Mouse (Mus musculus): Measurements from ENCODE around the gene S100a11. TPM values are rescaled to one million over a fixed set of nuclear protein-coding genes. Genes with fewer than 3 reads are reported as not detected.
"Not testable (repeated sequence)": the region's sequence is repeated elsewhere in the genome, so short reads cannot be mapped to it uniquely, and the experiment has no call there.

Gene S100a11
- polyA plus RNA-seq, 1 experiment: 1,972 TPM

DNA sequence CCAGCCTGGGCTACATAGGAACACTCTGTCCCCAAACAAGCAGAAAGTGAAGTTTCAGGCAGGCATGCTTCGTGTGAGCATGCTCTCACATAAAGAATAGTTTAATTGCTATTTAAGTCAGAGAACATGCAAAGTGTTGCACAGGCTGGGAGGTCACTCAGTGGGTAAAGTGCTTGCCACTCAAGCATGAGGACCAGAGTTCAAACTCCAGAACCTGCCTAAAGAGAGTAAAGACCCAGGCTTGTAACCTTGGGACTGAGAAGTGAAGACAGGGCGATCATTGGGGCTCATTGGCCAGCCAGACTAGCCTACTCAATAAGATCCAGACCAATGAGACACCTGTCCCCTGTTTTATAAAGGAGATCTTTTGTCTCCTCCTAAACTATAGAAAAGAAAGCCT lies 31.7 kb upstream of the S100a11 start:
- Histone ChIP-seq H3ac (ENCODE audit: control insufficient read depth, insufficient read length) (no peak overlapping the region), H3K27me3 (ENCODE audit: control insufficient read depth, insufficient read depth, insufficient read length) (no peaks in the 10 kb centered on the region)
- TF ChIP-seq MYOD1 (IDR thresholded peaks at IDR 0.05; ENCODE audit: control insufficient read depth in 1 of 3, insufficient read length in 2 of 3, low read depth in 2 of 3) (no peak), TCF3 (IDR thresholded peaks at IDR 0.05; ENCODE audit: insufficient read length, low read depth) (no peak)

DNA sequence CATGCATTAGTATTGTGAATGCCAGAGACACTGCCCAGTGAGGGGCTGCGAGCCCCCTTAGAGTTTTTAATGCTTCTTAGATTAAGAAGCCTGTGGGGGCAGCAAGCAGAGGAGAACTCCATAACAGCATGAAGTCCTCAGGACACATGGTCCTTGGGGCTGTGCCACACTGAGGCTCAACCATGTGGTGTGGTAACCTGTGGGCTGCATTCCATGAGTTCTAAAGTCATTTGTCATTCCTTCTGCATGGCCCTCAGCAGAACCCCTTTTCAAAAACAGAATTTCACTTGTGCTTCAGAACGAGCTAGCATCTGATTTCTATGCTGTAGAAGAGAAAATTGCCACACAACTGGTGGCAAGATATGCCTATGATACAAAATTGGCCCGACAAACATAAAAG lies 28.1 kb upstream of the S100a11 start:
- Histone ChIP-seq H3K4me3 (no peak overlapping the region), H3K79me2 (ENCODE audit: control insufficient read depth, insufficient read depth) (no peaks in the 10 kb centered on the region), H3ac (ENCODE audit: control insufficient read depth, insufficient read length) (no peak overlapping the region), H3K36me3 (ENCODE audit: control insufficient read depth, insufficient read depth) (no peaks in the 10 kb centered on the region), H3K27me3 (ENCODE audit: control insufficient read depth, insufficient read depth, insufficient read length) (no peaks in the 10 kb centered on the region), H3K4me2 (ENCODE audit: low read depth) (no peak overlapping the region)
- TF ChIP-seq TCF12 (IDR thresholded peaks at IDR 0.05; ENCODE audit: insufficient read depth, poor library complexity, severe bottlenecking) (no peak), TCF3 (IDR thresholded peaks at IDR 0.05; ENCODE audit: insufficient read length, low read depth) (no peak), POLR2A (IDR thresholded peaks at IDR 0.05; ENCODE audit: insufficient read length, low read depth) (no peak), MYOD1 (IDR thresholded peaks at IDR 0.05; ENCODE audit: control insufficient read depth in 1 of 3, insufficient read length in 2 of 3, low read depth in 2 of 3) (no peak), POLR2AphosphoS2 (IDR thresholded peaks at IDR 0.05; ENCODE audit: insufficient read length, low read depth) (no peak)

More for the DNA sequence above, 31.7 kb upstream of the S100a11 start:
- H3K79me2 ChIP-seq (ENCODE audit: control insufficient read depth, insufficient read depth): no peaks in the 10 kb centered on the region
- H3K4me2 ChIP-seq (ENCODE audit: low read depth): no peak overlapping the region
- H3K36me3 ChIP-seq (ENCODE audit: control insufficient read depth, insufficient read depth): no peaks in the 10 kb centered on the region
- no peak overlapping the region for H3K4me3 ChIP-seq

DNA sequence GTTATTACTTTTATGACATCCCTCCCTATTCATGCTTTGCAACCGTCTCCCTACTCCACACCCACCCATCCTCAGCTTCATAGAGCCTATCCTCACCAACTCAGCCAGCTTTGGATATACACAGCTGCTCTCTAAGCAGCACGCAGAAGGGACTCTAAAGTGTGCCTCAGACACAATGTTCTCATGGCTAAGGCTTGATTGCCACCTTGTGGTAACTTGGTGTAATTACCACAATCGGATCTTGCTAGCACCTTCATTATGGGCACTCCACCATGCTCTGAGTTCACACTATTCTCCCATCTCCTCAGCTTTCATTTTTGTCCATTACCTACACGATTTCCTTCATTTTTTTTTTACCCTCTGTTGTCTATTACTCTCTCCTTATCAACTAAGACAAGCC lies 26.3 kb upstream of the S100a11 start:
- Histone ChIP-seq H3K4me2 (ENCODE audit: low read depth) (no peak overlapping the region), H3K27me3 (ENCODE audit: control insufficient read depth, insufficient read depth, insufficient read length) (no peaks in the 10 kb centered on the region), H3K79me2 (ENCODE audit: control insufficient read depth, insufficient read depth) (no peaks in the 10 kb centered on the region), H3K4me3 (no peak overlapping the region), H3ac (ENCODE audit: control insufficient read depth, insufficient read length) (no peak overlapping the region), H3K36me3 (ENCODE audit: control insufficient read depth, insufficient read depth) (no peaks in the 10 kb centered on the region)
- TF ChIP-seq SRF (IDR thresholded peaks at IDR 0.05; ENCODE audit: control insufficient read depth, insufficient read length, low read depth) (no peak), CEBPB (IDR thresholded peaks at IDR 0.05; ENCODE audit: insufficient read depth, poor library complexity, severe bottlenecking) (no peak), E2F4 (IDR thresholded peaks at IDR 0.05; ENCODE audit: insufficient read depth) (no peak)

DNA sequence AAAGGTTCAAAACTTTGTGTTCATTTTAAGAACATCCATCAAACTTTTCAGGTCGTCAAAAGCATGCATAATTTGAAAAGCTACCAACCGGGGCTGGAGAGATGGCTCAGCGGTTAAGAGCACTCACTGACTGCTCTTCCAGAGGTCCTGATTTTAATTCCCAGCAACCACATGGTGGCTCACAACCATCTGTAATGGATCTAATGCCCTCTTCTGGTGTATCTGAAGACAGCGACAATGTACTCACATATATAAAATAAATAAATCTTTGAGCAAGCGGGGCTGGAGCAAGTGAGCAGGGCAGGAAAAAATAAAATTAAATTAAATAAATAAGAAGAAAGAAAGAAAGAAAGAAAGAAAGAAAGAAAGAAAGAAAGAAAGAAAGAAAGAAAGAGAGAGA lies 25.5 kb upstream of the S100a11 start:
- H3ac ChIP-seq (ENCODE audit: control insufficient read depth, insufficient read length); H3K79me2 ChIP-seq (ENCODE audit: control insufficient read depth, insufficient read depth); H3K4me3 ChIP-seq; H3K4me2 ChIP-seq (ENCODE audit: low read depth); H3K27me3 ChIP-seq (ENCODE audit: control insufficient read depth, insufficient read depth, insufficient read length); H3K36me3 ChIP-seq (ENCODE audit: control insufficient read depth, insufficient read depth): not testable (repeated sequence)

DNA sequence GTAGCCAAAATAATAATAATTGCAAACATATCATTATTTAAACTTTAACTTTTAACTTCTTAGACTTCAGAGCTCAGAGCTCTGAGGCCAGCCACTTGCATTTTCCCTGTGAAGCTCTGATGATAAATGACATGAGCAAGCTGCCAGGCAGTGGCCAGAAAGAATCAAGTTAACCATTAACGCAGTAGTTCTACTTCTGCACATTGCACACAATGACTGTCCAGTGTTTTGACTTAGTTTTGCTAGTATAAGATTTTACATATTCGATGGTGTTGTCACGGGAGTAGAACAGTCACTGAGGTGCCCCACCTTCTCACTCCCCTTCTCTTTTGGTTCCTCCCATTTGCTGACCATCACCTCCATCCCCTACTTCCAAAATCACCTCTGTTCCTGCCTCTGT lies 23.2 kb upstream of the S100a11 start:
- Histone ChIP-seq H3K27me3 (ENCODE audit: control insufficient read depth, insufficient read depth, insufficient read length) (no peaks in the 10 kb centered on the region), H3K36me3 (ENCODE audit: control insufficient read depth, insufficient read depth) (no peaks in the 10 kb centered on the region), H3K4me2 (ENCODE audit: low read depth) (no peak overlapping the region), H3K79me2 (ENCODE audit: control insufficient read depth, insufficient read depth) (no peaks in the 10 kb centered on the region), H3ac (ENCODE audit: control insufficient read depth, insufficient read length) (no peak overlapping the region), H3K4me3 (no peak overlapping the region)
- TF ChIP-seq TCF12 (IDR thresholded peaks at IDR 0.05; ENCODE audit: insufficient read depth, poor library complexity, severe bottlenecking) (no peak), MYOD1 (IDR thresholded peaks at IDR 0.05; ENCODE audit: control insufficient read depth in 1 of 3, insufficient read length in 2 of 3, low read depth in 2 of 3) (no peak), TCF3 (IDR thresholded peaks at IDR 0.05; ENCODE audit: insufficient read length, low read depth) (no peak), SRF (IDR thresholded peaks at IDR 0.05; ENCODE audit: control insufficient read depth, insufficient read length, low read depth) (no peak), MYOG (IDR thresholded peaks at IDR 0.05; ENCODE audit: control insufficient read depth in 1 of 3, insufficient read depth in 1 of 3, insufficient read length in 2 of 3, low read depth in 2 of 3) (no peak), POLR2AphosphoS2 (IDR thresholded peaks at IDR 0.05; ENCODE audit: insufficient read length, low read depth) (no peak), E2F4 (IDR thresholded peaks at IDR 0.05; ENCODE audit: insufficient read depth) (no peak), CEBPB (IDR thresholded peaks at IDR 0.05; ENCODE audit: insufficient read depth, poor library complexity, severe bottlenecking) (no peak), USF1 (IDR thresholded peaks at IDR 0.05; ENCODE audit: low read depth) (no peak), MAX (IDR thresholded peaks at IDR 0.05; ENCODE audit: low read depth) (no peak)

DNA sequence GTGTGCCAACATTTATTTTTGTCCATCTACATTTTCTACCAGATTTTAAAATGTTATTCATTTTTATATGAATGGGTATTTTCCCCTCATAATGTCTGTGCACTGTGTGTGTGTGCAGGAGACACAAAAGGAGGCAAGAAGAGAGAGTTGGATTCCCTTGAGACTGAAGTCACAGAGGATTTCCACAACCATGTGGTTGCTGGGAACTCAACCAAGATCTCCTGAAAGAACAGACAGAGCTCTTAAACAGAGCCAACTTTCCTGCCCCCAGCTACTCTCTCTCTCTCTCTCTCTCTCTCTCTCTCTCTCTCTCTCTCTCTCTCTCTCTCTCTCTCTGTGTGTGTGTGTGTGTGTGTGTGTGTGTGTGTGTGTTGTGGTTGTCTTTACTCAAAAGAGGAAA lies 21.2 kb upstream of the S100a11 start:
- no peak overlapping the region for H3K4me2 ChIP-seq (ENCODE audit: low read depth)
- no peaks in the 10 kb centered on the region for H3K27me3 ChIP-seq (ENCODE audit: control insufficient read depth, insufficient read depth, insufficient read length)
- H3K36me3 ChIP-seq (ENCODE audit: control insufficient read depth, insufficient read depth): no peaks in the 10 kb centered on the region
- TF ChIP-seq MYOD1 (IDR thresholded peaks at IDR 0.05; ENCODE audit: control insufficient read depth in 1 of 3, insufficient read length in 2 of 3, low read depth in 2 of 3): no peak
- no peak for TF ChIP-seq SRF (IDR thresholded peaks at IDR 0.05; ENCODE audit: control insufficient read depth, insufficient read length, low read depth)
- TF ChIP-seq USF1 (IDR thresholded peaks at IDR 0.05; ENCODE audit: low read depth): no peak
- TF ChIP-seq MYOG (IDR thresholded peaks at IDR 0.05; ENCODE audit: control insufficient read depth in 1 of 3, insufficient read depth in 1 of 3, insufficient read length in 2 of 3, low read depth in 2 of 3): no peak
- no peak for TF ChIP-seq TCF12 (IDR thresholded peaks at IDR 0.05; ENCODE audit: insufficient read depth, poor library complexity, severe bottlenecking)
- no peak for TF ChIP-seq REST (IDR thresholded peaks at IDR 0.05; ENCODE audit: insufficient read depth, insufficient read length)
- TF ChIP-seq MAX (IDR thresholded peaks at IDR 0.05; ENCODE audit: low read depth): no peak
- TF ChIP-seq POLR2A (IDR thresholded peaks at IDR 0.05; ENCODE audit: insufficient read length, low read depth): no peak
- H3K4me3 ChIP-seq: no peak overlapping the region
- H3ac ChIP-seq (ENCODE audit: control insufficient read depth, insufficient read length): no peak overlapping the region
- no peaks in the 10 kb centered on the region for H3K79me2 ChIP-seq (ENCODE audit: control insufficient read depth, insufficient read depth)

All from myocyte (in vitro differentiated cells).